Mouse (Mus musculus) ovary, postnatal 36 days (tissue): Measurements from ENCODE around the gene 9230102O04Rik.

Experiments used
- DNase-seq: peaks from one replicate; pipeline ENCODE4 v3.0.0; 2022; ENCODE audit warnings: low spot score, mixed read lengths

Gene 9230102O04Rik

DNA sequence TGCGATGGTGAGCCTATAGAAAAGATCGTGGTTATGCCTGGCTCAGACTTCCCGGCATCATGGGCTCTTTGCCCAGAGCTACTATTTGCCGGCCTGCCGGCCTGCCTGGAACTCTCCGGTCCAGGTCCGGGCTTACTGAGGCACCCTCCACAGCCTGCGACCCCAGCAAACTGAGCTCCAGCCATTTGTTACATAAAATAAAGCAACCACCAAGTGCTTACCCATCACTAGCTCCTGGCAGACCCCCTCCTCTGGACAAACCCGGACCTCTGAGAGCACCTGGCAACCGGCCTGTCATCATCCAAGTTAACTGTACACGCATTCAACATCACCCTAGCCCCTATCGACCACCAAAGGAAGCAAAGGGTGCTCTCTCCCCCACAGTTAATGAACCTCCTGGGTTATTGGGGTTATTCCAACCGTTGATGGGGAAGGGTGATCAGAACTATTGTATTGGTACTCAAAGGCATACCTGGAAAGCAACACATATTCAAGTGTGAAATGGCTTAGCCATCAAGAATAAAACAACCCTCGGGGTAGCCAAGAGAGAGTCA is 4.0 kb downstream of the 9230102O04Rik start:
- DNase-seq, result no peak

DNA sequence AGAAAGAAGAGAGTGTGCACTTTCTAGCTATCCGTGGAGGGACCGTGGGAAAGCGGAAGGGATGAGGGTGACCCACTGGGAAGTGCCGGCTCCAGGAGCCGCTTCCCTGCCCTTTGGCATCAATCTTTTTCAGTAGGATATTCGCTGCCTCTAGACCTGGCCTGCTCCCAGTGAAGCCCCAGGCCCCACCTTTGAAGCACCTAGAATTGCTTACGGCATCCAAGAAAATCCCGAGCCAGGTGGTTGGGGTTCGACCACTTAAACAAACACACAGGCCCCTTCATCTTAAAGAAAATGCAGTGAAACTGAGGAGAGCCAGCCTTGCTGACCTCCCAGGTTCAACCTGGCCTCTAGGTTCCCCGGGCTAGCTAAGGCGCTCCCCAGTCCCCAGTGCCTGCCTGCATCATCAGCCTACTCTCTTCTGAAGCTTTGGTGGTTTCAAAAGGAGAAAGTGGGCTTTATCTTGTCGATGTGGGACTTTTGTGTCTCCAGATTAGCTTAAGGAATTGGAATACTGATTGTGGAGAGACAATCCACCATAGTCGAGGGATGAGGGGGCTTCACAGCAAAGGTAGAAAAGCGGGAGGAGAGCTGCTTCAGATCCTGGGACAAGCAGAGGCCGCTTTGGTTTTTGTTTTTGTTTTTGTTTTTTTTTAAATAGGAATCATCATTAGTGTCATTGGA is 4.7 kb downstream of the 9230102O04Rik start:
- DNase-seq, result no peak

DNA sequence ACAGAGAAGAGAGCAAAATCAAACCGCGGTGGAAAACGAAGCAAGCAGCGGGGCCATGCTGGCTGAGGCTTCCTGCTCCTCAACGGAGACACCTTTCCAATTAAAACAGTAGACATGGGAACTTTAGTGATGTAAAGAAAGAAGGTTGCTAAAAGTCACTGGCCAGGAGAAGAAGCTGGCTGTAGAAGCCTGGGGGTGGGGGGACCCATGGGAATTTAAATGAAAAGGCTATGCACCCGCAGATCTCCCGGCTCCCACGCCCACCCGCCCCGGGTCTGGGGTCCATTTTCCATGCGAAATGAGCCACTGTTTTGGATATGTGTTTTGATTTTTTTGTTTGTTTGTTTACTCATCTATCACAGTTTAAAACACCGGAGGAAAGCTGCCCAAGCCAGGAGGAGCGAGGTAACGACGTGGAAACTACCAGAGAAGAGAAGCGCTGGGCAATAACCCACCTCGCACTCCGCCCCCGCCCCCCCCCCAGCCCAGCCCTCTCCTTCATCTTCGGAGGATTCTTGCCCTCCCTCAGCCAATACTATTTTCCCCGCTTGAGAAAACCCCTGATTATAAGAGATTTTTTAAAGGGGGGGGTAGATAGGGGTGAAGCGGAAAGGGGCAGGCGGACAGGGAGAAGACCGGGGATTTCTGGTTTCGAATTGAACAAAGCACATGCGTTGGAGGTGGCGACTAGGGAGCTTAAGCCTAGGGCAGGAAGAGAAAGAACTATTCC is 5.4 kb downstream of the 9230102O04Rik start:
- no peak for DNase-seq

DNA sequence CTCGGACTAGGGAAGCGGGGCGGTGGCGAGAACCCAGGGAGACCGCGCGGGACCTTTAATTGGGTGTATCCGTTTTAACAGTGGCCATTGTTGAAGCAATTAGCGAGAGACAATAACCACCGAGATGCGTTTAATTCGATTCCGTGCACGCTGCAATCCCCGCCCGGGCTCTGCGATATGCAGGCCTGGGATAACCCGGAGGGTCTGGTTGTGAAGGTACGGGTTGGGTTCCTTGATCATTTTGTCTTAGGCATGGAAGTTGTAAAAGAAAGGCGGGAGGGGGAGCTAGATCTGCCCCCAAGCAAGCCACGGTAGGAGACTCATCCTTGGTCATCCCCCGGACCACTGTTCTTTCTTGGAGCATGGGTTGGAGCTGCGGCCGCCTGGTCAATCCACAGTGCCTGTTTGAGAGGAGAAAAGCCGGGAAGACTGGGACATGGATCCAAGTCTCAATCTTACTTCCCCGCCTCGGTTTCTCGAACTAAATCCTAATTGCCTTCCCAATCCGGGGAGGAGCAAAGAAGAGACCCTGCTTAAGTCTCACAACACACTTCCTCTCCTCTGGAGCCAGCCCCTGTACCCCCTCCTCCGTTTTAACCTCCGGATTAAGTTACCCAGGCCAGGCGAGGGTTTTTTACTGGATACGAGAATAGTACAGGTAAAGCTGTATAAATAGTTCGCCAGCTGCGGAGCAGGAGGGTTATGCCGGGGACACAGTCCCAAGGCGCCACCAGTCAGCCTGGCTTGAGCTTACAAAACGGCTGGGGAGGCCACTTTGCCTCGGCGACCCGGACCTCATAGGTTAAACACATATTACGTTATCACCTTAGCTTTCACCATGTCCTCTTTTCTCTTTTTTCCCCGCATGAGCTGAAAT is 6.2 kb downstream of the 9230102O04Rik start:
- peak; percentile 29 for DNase-seq

DNA sequence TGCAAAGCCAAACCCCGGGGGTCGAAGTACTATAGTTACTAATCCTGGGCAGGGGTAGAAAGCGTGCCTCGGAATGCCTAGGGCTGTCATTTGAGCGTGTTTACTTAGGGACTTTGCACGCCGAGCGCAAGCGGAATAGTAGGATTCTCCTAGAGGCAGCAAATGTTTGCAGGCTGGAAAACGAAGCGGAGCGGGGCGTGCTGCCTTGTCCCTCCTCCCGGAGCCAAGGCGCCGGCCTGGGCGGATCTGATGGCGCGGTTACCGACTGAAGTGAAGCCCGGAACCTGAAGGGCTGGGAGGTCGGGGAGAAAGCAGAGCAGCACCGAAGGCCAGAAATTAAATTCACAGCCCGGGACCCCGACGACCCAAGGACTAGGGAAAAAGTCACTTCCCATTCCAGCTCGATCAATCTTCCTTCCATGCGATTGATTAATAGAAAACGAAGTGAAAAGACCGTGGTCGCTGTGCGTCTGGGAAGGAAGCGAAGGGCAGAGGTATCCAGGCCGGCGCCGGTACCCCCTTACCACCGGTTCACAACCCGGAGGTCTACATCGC is 6.9 kb downstream of the 9230102O04Rik start:
- peak; percentile 33 for DNase-seq

DNA sequence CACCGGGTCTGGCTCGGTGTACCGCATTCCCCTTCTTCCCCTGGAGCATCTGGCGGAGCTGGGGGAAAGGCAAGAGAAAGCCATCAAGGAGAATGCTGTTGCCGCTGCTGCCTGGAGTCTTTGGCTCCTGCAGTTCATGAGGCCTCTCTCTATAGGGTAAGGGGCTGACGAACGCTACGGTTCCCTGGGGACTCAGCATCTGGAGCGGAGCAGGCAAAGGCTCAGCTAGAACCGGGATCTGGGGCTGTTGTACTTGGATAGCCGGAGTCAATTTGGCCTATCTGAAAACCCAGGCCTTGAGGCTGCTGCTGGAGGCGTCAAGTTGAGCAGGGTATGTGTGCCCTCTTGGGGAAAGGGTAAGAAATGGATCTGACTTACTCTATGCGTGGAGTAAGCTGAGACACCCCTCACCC is 7.7 kb downstream of the 9230102O04Rik start:
- DNase-seq, result no peak

DNA sequence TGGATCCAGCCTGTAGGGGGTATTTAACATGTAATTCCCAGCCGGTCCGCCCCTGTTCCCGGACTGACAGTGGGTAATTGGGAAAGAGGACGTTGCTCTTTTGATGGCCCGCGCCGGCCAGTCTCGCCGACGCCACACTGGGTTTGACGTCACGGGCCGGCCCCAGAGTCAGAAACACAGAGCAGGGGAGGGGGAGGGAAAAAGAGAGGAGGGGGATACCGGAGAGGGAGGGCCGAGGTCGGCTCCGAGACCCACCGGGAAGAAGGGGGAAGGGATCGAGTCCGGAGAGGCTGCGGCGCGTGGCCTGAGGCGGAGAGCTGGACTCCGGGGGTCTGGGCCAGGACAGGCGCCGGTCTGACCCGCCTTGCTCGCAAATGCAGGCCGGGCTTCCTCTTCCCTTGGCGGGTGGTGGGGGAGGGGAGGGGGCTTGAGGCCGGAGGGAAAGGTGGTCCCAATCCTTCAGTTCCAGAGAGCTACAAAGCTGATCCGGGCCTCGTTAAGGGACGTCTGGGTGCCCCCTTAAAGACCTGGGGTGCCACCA is 8.2 kb downstream of the 9230102O04Rik start, which contains the start of gene 4930412O13Rik:
Gene 4930412O13Rik, plus strand, starts transcription at position 202 of the 541 bp plus-strand sequence.
- DNase-seq, result no peak

DNA sequence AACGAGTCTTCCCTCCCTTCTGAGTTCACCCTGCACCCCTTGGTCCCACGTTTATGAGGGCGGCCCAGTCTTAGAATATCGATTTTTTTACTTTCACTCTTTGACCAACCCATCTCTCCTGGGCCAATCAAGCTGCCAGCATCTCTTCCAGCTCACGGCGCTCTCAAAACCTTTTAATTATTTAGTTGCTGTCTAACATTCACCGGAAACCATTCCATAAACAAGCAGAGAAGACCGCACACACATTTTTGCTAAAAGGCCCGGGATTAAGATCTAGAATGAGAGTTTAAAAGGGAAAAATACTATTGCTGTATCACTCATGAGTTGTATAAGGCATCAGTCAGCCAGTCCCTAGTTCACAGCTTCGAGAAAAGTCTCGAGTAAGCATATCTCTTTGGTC is 9.1 kb downstream of the 9230102O04Rik start:
- DNase-seq, result no peak

DNA sequence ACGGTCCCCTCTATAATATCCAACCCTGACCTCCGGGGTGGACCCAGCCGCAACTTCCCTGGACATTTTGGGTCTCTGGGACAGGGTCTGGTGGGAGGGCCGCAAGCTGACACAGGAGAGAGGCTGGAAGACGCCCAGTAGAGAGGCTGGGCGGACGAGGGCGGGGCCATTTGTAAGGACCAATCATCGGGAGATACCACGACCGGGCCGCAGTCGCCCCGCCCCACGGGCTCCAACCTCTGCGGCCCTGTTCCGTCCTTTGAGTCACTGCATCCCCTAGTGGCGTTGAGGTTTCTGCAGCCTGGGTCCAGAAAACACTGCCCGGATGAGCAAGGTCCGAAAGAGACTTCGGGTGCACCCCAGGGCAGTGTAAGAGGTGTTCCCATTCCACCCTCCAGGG is 9.8 kb downstream of the 9230102O04Rik start:
- peak; percentile 89 for DNase-seq

DNA sequence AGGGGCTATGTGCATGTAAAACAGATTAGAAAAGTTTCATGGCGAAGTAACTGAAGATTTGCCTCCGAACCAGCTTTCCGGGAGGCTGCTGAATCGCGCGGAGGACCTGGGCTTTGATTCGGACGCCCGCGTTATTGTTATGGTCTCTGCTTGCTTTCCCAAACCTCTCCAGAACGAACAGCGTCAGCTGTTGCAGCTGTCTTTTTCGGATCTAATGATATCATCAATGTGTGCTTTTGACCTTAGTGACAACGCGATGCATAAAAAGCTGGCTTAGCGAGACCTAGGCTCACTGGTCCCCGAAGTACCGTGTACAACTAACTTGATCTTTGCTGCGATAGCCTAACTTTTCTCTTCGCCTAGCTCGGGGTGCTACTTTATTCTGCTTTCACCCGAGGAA is 10.2 kb downstream of the 9230102O04Rik start:
- DNase-seq, result no peak

DNA sequence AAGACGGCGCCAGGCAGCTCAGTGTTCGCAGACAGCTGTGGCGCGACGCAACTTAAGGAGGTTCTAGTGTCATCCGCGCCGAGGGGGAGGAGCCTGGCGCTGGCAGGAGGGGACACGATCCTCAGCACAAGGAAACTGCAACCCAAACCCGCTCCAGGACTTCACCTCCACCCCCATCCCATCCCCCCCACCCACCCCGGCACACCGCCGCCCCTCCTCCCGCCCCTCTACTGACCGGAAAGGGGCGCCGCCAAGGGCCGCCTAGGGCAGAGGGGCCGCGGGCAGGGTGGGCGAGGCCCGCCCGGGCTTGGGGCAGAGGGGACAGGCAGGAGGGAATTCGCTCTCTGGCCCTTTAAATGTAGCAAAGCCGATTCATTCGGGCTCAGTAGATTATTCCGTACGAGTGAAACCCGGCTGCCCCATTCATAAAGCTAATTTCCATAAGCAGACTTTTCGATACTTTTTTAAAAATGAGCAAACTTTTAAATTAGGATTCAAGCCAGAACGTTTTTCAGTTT is 10.7 kb downstream of the 9230102O04Rik start:
- DNase-seq, result peak; percentile 36

DNA sequence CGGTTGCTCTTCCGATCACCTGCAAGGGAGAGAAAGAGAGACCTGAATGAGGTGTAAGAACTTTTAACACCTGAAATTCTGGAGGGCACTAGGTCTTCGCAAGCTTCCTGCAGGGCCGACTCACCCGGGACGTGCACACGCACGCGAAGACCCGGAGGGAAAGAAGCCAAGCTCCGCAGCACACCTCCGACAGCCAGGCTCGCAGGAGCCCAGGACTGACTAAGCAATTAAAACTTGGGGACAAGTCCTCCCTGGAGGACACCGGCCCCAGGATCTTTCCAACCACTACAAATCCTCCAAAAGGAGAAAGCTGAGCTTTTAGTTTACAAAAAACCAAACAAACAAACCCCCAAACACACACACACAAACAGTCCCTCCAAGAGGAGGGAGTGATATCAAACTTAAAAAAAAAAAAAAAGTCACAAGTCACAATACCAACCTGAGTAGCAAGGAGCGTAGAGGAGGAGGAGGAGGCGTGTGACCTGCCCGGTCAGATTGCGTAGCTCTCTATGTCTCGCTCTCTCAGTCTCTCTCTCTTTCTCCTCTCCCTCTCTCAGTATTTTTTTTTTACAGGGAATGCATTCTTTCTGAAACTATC is 11.3 kb downstream of the 9230102O04Rik start:
- DNase-seq, result no peak

DNA sequence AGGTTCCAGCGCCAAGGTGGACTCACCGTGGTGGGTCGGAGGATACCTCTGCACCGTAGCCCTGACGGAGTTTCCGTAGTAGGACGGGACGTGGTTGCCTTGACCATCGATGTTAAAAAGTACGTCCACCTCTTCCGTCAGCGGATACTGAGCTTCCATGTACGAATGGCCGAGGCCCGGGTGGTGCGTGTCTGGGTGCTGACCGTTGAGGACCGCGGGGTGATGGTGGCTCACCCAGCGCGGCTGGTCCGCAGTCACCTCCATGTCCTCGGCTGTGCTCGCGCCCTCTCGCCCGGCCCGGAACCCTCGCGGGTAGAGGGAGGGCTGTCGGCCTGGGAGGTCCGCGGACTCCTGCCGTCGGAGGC is 12.0 kb downstream of the 9230102O04Rik start:
- DNase-seq, result peak; percentile 25

DNA sequence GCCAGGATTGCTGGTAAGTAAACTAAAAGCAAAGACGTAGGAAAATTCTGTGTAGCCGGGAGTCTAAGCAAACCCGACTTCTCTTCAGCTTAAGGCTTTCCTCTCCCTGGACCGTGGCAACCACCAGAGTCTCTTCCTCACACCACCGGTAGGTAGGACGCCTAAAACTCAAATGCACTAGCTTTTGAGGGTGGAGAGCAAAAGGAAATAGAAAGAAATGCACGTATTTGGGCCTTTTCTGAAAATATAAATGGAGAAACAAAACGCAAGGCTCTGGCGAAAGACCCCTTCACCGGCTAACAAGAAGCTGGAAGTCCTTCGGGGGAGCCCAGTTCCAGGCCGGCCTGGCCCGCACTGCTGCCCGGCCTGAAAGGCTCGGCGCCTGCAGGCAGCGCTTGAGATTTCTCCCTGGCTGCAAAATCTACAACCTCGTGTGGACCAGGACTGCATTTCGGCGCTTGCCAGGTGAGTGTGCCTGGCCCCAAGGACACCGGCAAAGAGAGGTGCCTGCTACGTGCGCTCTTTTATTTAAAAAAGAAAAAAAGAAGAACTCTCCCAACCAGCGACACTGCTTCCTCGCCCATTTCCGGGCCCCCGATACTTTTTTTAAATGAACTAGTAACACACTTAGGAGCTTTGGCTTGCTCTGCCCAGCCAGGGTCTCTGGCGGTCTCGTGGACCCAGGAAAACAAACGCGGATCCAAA is 12.6 kb downstream of the 9230102O04Rik start:
- peak; percentile 15 for DNase-seq

DNA sequence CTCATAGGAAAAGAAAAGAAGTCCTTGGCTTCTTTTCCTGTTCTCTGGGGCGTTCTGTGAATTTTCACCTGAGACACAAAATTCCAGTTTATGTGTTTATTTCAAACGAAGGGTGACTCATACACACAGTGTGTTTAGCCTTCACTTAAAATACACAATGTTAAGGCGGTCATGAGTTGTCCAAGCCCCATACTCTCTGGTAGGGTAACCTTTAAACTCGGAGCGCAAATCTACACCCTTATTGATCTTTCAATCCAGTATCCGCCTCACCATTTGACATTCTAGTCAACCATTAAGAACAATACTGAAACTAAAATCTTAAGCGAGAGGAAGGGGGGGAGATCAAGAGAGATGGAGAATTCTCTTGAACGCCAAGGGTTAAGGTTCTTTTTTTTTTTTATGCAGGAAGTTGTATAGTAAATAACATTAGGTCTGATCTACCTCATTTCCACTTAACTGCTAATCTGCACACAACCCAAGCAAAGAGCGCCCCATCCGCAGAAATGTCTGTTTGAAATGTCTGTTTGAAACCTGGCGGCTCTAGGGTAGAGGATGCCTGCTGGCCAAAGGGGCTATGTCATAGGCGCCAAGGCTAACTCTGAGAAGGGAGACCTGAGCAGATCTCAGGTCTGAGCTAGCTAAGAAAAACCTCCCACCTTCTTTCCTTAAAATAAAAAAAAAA is 13.5 kb downstream of the 9230102O04Rik start:
- no peak for DNase-seq

DNA sequence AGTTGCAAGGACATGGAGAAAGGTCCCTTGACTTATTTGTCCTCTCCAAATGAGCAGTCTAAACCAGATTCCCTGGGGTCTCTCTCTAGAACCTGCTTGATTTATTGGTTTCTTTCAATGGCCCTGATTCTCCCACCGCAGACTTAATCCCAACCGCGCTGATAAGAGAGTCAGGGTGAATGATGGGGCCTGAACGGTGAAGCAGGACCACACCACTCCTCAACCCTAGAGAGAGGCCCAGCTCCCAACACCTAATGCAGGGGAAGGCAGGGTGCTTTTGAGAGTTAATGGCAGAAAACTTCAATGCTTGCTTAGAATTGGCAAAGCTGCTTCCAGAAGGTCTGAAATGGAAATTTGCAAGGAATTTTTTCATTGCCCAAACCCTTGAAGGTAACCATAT is 14.1 kb downstream of the 9230102O04Rik start:
- DNase-seq, result no peak

DNA sequence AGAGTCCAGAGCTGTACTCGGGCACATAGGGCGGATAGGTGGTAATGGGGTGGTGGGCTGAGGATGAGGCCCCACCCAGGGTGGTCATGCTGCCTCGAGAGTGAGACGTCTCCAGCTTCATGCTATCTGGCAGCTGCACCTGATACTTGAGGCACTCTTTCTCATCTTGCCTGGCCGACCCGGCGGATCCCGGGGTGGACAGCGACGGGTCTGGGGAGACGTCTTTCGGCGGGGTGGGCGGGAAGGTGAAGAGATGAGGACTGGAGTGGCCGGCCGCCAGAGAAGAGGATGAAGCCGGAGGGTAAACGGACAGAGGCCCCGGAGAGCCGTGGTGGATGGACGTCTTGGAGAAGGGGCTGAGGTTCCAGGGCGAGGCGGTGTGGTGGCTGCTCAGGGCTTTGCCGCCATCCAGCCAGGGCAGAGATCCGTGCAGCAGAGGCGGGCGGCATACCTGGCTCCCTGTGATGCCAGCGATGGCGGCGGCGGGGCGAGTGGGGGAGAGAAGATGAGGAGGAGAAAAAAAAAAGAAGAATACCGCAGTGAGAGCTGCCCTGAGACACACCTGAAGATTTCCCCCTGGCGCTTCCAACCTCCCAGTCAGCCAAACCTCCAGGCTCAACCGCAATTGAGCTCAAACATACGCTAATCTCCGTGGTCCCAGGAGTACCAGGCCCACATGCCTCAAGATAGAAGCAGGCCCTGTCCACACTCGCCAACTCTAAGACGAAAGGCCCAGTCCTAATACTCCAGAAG is 14.7 kb downstream of the 9230102O04Rik start:
- no peak for DNase-seq

DNA sequence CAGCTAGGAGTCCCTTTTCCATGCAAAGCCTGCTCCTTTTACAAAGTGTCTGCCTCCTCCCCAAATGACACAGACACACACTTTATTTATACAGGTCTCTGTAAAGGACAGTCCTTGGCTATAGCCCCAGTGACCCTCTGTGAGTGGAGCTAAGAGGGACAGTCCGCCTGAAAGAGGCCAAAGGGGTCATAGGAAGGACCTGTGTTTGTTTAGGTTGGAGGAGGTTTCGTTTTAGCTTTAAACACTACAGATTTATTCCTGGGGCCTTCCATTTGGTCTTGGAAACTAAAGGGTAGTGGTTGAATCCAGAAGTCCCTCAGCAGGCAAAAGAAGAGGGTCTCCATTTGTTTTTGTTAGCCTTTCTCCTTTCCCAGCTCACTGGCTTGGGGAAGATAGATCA is 15.6 kb downstream of the 9230102O04Rik start:
- DNase-seq, result no peak

DNA sequence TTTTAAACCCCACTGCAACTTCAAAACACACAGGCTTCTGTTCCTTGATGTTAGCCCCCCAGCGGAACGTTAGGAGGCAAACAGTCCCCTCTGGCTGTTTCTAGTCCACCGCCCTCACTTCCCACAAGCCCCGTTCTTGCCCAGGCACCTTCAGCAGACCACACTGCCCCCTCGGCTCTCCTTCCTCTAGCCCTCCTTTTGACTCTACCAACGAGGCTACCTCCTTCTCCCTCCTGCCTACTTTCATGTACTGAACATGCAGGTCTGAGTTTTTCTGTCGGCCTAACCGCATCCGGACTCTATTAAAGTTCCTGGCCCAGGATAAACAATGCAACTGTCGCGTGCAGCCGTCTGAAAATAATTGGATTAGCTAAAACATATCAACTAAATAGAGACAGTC is 16.7 kb downstream of the 9230102O04Rik start:
- DNase-seq, result no peak
